Mouse (Mus musculus): ENCODE results near the gene Gsn. TPM values are rescaled to one million over a fixed set of nuclear protein-coding genes. Genes with fewer than 3 reads are reported as not detected.
A peak's percentile ranks its signal among the peaks of the same experiment; 100 is the strongest.

Gene Gsn
- polyA plus RNA-seq, 1 experiment from 2014 or later = 19.7 TPM

DNA sequence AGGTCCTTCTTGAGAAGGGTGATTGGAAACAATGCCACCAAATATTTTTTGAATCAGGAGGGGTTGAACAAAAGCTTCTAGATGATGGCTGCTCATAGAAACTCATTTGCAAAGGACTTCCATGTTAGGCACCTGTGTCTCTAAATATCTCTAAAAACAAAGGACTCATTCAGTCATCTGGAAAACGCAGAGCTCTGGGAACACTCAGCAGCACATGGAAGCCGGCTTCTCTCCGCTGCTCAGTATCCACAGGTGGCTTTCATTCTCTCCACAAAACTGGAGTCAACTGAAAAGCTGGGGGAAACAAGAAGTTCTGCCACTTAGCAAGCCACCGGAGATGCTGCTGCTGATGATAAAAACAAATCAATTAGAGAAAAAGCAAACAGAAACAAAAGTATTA lies 28.0 kb upstream of the Gsn start:
- peaks cover 44% of the 10 kb centered on the region for H3K4me1 ChIP-seq
- no peaks in the 10 kb centered on the region for H3K36me3 ChIP-seq
- peak overlapping the region; percentile 37; the same call in 1 of the 2 replicates for H3K27ac ChIP-seq
- H3K4me3 ChIP-seq = no peak overlapping the region
- H3K9me3 ChIP-seq (replicated peaks) = no peaks in the 10 kb centered on the region
- peaks cover 43% of the 10 kb centered on the region for H3K27me3 ChIP-seq (ENCODE audit: low read depth, poor library complexity, severe bottlenecking)
- 51% methylated on average over 4 of the region's 4 CpGs for WGBS
- DNase-seq (ENCODE audit: low spot score) = peak; percentile 62

DNA sequence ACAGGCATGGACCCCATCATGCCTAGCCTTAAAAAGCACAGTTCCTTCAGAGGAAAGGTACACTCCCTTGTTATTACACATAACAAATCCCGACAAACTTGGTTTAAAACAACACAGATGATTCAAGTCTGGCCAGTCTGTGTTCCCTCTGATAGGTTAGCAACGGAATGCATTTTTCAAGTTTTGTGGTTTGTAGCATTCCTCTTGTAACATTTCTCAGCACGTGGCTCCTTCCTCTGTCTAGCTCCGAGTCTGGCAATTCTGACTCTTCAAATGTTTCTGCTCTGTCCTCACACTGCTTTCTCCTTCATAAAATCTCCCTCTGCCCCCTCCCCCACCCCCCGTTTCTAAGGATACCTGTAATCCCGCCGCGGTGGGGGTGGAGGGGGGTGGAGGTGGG lies 26.0 kb upstream of the Gsn start:
- 35% methylated on average over 8 of the region's 8 CpGs for WGBS
- peaks cover 30% of the 10 kb centered on the region for H3K4me1 ChIP-seq
- H3K27me3 ChIP-seq (ENCODE audit: low read depth, poor library complexity, severe bottlenecking) = peaks cover 40% of the 10 kb centered on the region
- DNase-seq (ENCODE audit: low spot score) = no peak
- H3K9me3 ChIP-seq (replicated peaks) = no peaks in the 10 kb centered on the region
- no peak overlapping the region for H3K4me3 ChIP-seq
- H3K27ac ChIP-seq = peak overlapping the region; percentile 46; the same call in 1 of the 2 replicates
- no peaks in the 10 kb centered on the region for H3K36me3 ChIP-seq

DNA sequence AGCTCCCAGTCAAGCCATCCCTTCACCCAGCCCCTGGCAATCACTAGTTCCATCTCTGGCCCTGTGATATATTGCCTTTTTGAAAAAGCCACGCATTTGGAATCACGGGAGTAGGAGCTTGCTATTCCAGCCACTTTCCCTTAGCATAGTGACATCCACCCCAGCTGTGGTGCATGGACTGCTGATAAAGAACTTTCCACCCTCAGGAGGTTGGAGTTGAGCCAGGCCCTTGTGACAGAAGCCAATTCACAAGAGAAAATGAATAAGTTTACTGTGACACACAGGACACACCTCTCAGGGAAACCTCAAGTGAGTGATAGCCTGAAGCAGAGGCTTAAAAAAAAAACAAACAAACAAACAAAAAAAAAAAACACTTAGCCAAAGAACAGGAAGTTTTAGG lies 24.3 kb upstream of the Gsn start:
- H3K36me3 ChIP-seq = no peaks in the 10 kb centered on the region
- WGBS = 76% methylated on average over 2 of the region's 2 CpGs
- H3K27me3 ChIP-seq (ENCODE audit: low read depth, poor library complexity, severe bottlenecking) = peaks cover 23% of the 10 kb centered on the region; the same call in 1 of the 2 replicates
- no peak overlapping the region for H3K4me3 ChIP-seq
- peaks cover 30% of the 10 kb centered on the region for H3K4me1 ChIP-seq
- no peaks in the 10 kb centered on the region for H3K9me3 ChIP-seq (replicated peaks)
- H3K27ac ChIP-seq = no peak overlapping the region
- no peak for DNase-seq (ENCODE audit: low spot score)

DNA sequence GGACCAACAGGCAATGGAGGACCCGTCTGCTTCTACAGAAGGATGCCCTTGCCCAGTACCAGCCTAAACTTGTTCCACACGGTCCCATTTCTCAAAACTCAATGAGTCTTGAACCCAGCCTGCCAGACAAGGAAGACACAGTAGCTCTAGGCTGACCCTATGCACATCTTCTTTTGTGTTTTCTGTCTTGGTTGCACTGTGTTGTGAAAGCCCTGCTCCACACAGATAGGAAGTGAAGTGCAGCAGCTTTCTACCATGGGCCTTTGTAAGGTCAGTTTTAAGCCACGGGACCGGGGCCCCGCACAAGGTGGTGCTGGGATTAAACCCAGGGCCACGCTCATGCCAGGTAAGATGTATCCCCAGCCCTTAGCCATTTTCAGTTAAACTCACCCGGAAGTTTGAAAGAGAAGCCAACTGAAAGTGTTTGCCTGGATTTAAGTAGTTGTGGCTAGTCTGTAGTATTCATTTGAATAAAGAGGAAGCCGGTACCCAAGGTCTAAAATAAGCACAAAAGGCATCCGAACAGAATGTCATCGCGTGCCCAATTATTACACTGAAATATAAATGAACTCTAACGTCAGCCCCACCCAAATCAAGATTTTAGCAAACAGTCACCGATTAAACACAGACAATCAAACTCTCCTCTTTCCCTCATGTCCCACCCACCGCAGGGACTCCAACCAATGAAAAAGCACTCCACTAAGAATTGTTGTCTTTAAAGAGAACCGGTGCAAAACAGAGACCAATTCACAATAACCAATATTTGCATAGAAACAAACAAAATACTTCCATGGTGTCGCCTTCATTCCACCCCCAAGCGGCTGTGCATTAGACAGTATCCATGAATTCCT lies 23.4 kb upstream of the Gsn start:
- no peak for DNase-seq (ENCODE audit: low spot score)
- H3K36me3 ChIP-seq = no peaks in the 10 kb centered on the region
- peaks cover 16% of the 10 kb centered on the region; the same call in 1 of the 2 replicates for H3K27me3 ChIP-seq (ENCODE audit: low read depth, poor library complexity, severe bottlenecking)
- H3K27ac ChIP-seq = no peak overlapping the region
- no peak overlapping the region for H3K4me3 ChIP-seq
- H3K4me1 ChIP-seq = peaks cover 29% of the 10 kb centered on the region
- 72% methylated on average over 17 of the region's 17 CpGs for WGBS
- no peaks in the 10 kb centered on the region for H3K9me3 ChIP-seq (replicated peaks)

DNA sequence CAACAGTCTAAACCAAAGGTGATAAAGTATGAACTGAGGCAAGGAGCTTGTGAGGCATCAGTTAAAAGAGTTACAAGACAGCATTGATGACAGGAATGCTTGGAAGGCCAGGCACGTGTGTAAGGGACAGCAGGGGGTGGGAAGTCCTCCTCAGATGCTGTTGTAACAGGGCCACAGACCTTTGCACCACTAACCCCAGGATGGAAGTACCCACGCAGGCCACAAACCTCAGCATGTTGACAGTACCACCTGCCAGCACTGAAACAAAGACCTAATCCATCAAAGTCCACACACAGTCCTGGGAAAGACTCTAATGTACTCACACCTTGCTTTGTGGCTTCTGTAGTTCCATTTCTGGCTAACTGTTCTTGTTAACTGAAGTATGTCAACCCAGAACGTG lies 22.3 kb upstream of the Gsn start:
- Histone ChIP-seq H3K27ac (no peak overlapping the region), H3K4me3 (no peak overlapping the region), H3K27me3 (ENCODE audit: low read depth, poor library complexity, severe bottlenecking) (peaks cover 16% of the 10 kb centered on the region; the same call in 1 of the 2 replicates), H3K9me3 (replicated peaks) (no peaks in the 10 kb centered on the region), H3K4me1 (peaks cover 20% of the 10 kb centered on the region), H3K36me3 (no peaks in the 10 kb centered on the region)
- WGBS = 36% methylated on average over 3 of the region's 3 CpGs
- no peak for DNase-seq (ENCODE audit: low spot score)

DNA sequence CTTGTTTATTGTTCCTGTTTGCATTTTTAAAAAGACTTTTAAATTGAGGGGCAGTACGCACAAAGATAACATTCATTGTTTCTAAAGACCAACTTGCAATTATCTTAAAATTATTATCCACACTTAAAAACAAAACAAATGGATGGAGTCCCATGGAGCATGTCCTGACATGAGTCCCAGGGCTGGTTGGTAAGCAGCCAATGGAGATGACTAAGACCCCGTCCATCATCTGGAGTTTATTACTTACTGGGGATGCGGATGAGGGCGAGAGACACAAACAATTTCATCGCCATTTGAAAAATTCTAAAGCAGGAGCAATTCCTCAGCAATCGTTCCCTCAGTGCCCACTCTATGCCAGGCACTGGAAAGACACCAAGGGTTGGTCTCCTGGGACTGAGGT lies 21.2 kb upstream of the Gsn start:
- Histone ChIP-seq H3K27ac (no peak overlapping the region), H3K9me3 (replicated peaks) (no peaks in the 10 kb centered on the region), H3K36me3 (no peaks in the 10 kb centered on the region), H3K4me3 (no peak overlapping the region), H3K27me3 (ENCODE audit: low read depth, poor library complexity, severe bottlenecking) (peaks cover 15% of the 10 kb centered on the region; the same call in 1 of the 2 replicates), H3K4me1 (peaks cover 16% of the 10 kb centered on the region)
- WGBS = 85% methylated on average over 6 of the region's 6 CpGs
- no peak for DNase-seq (ENCODE audit: low spot score)

DNA sequence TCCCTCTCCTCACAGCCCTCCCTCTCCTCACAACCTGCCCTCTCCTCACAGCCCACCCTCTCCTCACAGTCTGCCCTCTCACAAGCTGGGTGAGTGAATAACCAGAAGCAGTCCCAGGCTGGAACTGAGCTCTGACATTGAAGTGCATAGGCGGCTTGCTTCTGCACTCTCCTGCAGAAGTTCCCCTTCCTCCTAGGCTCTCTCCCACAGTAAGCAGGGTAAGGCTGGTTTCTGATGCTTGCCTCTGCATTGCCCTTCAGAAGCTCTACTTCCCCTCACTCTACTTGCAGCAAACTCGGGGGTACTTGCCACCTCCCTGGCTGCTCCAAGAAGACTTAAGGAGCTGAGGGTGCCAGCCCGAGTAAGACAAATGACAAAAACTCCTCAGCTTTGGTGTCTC lies 11.9 kb upstream of the Gsn start:
- WGBS = 54% methylated on average over 3 of the region's 3 CpGs

DNA sequence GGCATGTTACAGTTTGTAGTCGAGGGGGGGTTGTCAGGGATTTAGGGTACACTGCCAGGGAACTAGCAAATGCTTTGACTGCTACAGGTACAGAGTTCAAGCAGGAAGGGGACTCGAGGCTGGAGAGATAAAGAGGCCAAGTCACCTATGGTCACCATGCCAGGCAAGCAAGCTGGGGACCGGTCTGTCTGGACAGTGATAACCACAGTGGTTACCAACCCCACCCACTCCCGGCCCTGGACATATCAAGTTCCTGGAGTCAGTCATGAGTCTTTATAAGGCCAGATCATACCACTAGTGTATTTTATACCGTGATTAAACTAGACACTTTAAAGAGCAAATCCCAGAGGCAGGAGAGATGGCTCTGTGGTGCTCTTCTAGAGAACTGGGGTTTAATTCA lies 8.4 kb upstream of the Gsn start:
- Histone ChIP-seq H3K27ac (no peak overlapping the region), H3K27me3 (ENCODE audit: low read depth, poor library complexity, severe bottlenecking) (0 out of 2 replicates have a peak, but pooled peaks cover 9% of the 10 kb centered on the region), H3K9me3 (replicated peaks) (no peaks in the 10 kb centered on the region), H3K4me1 (no peaks in the 10 kb centered on the region), H3K4me3 (no peak overlapping the region), H3K36me3 (no peaks in the 10 kb centered on the region)
- WGBS = 74% methylated on average over 5 of the region's 5 CpGs
- DNase-seq (ENCODE audit: low spot score) = no peak

More for the DNA sequence above, 11.9 kb upstream of the Gsn start:
- no peak for DNase-seq (ENCODE audit: low spot score)
- peaks cover 11% of the 10 kb centered on the region; the same call in 1 of the 2 replicates for H3K27me3 ChIP-seq (ENCODE audit: low read depth, poor library complexity, severe bottlenecking)
- H3K9me3 ChIP-seq (replicated peaks) = no peaks in the 10 kb centered on the region
- H3K4me1 ChIP-seq = no peaks in the 10 kb centered on the region
- no peak overlapping the region for H3K4me3 ChIP-seq
- no peaks in the 10 kb centered on the region for H3K36me3 ChIP-seq
- no peak overlapping the region for H3K27ac ChIP-seq

DNA sequence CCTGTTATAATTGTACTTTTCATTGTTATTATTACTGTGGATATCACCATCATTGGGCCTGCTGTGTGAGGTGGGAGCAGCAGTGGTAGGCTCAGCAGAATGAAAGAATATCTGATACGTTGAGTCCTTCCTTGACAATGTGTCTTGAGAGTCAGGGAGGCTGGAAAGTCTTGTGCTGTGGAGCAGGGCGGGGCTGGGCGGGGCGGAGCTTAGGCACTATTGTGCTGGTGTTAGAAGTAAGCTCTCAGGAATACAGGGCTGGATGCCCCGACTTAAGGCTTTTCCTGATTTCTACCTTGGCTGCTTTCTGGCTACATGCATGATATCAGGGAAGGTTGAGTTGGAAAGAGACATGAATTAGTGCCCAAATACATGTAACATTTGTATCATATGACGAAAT lies 3.4 kb upstream of the Gsn start:
- WGBS = 37% methylated on average over 6 of the region's 6 CpGs
- H3K27me3 ChIP-seq (ENCODE audit: low read depth, poor library complexity, severe bottlenecking) = peaks cover 55% of the 10 kb centered on the region
- H3K9me3 ChIP-seq (replicated peaks) = no peaks in the 10 kb centered on the region
- no peaks in the 10 kb centered on the region for H3K36me3 ChIP-seq
- no peak overlapping the region for H3K27ac ChIP-seq
- H3K4me3 ChIP-seq = no peak overlapping the region
- no peak for DNase-seq (ENCODE audit: low spot score)
- H3K4me1 ChIP-seq = peaks cover 16% of the 10 kb centered on the region

DNA sequence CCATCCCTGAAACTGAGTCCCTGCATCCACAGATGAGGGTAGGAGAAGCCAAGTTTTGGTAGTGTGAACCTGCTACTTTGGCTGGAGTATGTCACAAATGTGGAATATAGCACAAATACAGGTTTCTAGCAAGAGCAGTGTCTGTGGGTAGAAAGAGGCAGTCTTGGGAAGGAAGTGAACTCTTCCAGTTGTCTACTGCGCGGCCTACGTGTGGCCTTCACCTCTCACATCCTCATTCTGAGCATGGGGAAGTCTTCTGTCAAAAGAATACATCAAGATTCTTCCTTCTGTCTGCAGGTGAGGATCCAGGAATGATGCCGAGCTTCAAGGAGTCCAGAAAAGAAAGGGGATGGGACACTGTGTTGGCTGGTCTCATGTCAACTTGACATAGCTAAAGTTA lies 2.4 kb upstream of the Gsn start:
- H3K4me1 ChIP-seq = peaks cover 16% of the 10 kb centered on the region
- H3K27ac ChIP-seq = no peak overlapping the region
- peaks cover 65% of the 10 kb centered on the region for H3K27me3 ChIP-seq (ENCODE audit: low read depth, poor library complexity, severe bottlenecking)
- H3K4me3 ChIP-seq = no peak overlapping the region
- 91% methylated on average over 4 of the region's 4 CpGs for WGBS
- H3K36me3 ChIP-seq = no peaks in the 10 kb centered on the region
- DNase-seq (ENCODE audit: low spot score) = no peak
- H3K9me3 ChIP-seq (replicated peaks) = no peaks in the 10 kb centered on the region

DNA sequence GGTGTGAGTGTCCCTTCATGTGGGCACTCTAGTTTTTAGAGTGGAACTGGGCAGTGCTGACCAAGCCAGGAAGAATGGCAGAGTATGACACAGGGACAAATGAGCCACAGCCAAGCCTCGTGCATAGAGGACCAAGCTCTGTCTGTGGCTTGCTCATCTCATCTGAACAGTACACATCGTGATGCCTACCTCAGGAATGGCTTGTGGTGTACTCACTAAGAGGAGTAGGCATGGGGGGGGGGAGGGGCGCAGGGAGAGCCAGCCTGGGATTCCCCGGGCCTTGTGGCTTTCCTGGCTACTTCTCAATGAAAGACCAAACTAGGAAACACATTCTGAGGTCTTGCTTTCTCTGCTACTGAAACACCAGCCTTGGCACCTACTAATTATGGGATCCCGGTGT lies 1.2 kb upstream of the Gsn start:
- H3K27me3 ChIP-seq (ENCODE audit: low read depth, poor library complexity, severe bottlenecking) = peaks cover 66% of the 10 kb centered on the region
- 78% methylated on average over 5 of the region's 5 CpGs for WGBS
- no peaks in the 10 kb centered on the region for H3K9me3 ChIP-seq (replicated peaks)
- H3K4me1 ChIP-seq = peaks cover 26% of the 10 kb centered on the region
- no peak overlapping the region for H3K27ac ChIP-seq
- H3K36me3 ChIP-seq = no peaks in the 10 kb centered on the region
- no peak for DNase-seq (ENCODE audit: low spot score)
- H3K4me3 ChIP-seq = no peak overlapping the region

DNA sequence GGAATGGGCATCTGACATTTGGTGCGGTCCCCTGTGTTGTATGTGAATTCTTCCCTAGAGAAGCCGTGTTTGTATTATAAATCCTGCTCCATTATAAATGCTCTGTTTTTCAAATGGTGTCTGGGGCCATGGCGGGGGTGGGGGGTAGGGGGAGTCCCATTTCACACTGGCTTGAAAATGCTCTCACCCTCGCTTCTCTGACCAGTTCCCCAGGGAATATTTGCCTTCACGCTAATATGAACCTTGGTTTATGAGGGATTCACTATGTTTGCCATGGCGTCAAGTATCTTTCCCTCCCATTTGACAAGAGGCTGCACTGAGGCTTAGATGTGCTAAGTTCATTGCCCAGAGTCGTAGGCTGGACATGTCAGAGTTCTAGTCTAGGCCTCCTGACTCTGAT lies 718 bp upstream of the Gsn start:
- Histone ChIP-seq H3K27ac (no peak overlapping the region), H3K9me3 (replicated peaks) (no peaks in the 10 kb centered on the region), H3K36me3 (no peaks in the 10 kb centered on the region), H3K4me3 (no peak overlapping the region), H3K27me3 (ENCODE audit: low read depth, poor library complexity, severe bottlenecking) (peaks cover 66% of the 10 kb centered on the region), H3K4me1 (peaks cover 28% of the 10 kb centered on the region)
- DNase-seq (ENCODE audit: low spot score) = no peak
- 75% methylated on average over 7 of the region's 7 CpGs for WGBS

DNA sequence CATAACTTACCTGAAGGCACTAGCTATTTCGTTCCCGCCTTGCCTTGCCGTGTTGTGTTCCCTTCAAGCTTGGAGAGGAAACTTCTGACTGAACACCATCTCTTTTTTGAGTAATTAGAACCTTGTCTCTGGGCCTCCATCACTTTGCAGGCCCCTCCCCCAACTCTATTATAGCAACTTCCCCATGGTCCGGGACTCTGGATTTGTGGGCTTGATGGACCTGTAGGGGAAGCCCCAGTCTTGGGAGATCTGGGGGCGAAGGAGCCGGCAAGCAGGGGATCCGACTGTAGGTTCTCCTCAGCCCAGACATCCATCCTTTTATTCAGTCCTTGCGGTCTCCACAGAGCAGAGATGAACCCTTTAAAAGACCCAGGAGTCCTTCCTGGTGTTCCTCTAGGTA lies 752 bp downstream of the Gsn start:
- peaks cover 56% of the 10 kb centered on the region for H3K27me3 ChIP-seq (ENCODE audit: low read depth, poor library complexity, severe bottlenecking)
- no peaks in the 10 kb centered on the region for H3K9me3 ChIP-seq (replicated peaks)
- no peak for DNase-seq (ENCODE audit: low spot score)
- H3K27ac ChIP-seq = peak overlapping the region; percentile 73; the same call in 1 of the 2 replicates
- H3K4me3 ChIP-seq = peak overlapping the region; percentile 62
- WGBS = 43% methylated on average over 8 of the region's 8 CpGs
- H3K4me1 ChIP-seq = peaks cover 28% of the 10 kb centered on the region
- H3K36me3 ChIP-seq = no peaks in the 10 kb centered on the region
